Mouse (Mus musculus) heart, embryonic 14.5 days (tissue): ENCODE results near the gene ccdc198. TPM values are rescaled to one million over a fixed set of nuclear protein-coding genes. Genes with fewer than 3 reads are reported as not detected.

Source experiments
- ATAC-seq: fragments of 200-750 bp; cut with Nextera tagmentation; 2 replicates; pipeline ENCODE4 v1.8.0; 2017; ENCODE audit warnings: low read depth, moderate TSS enrichment; ENCODE audit not compliant: insufficient number of reproducible peaks, insufficient read depth, low FRiP score
- H3K27ac ChIP-seq, 2 experiments: fragments of 200-500 bp in 1 of 2; fragments of 300-500 bp in 1 of 2; sonication (generic) in 1 of 2; replicated peaks in 1 of 2; 2 replicates each; pipeline ENCODE4 v1.5.1; 2012 to 2014; ENCODE audit warnings: low read depth in 2 of 2, low read length in 2 of 2, control low read depth in 1 of 2, mild to moderate bottlenecking in 1 of 2, mixed read lengths in 1 of 2; ENCODE audit not compliant: control insufficient read depth in 1 of 2, insufficient read depth in 1 of 2
- H3K27me3 ChIP-seq: fragments of 300-500 bp; sonication (generic); 2 replicates; pipeline ENCODE4 v1.6.1; 2014; ENCODE audit warnings: mild to moderate bottlenecking, low read length, control low read depth; ENCODE audit not compliant: control insufficient read depth, insufficient read depth
- H3K36me3 ChIP-seq: fragments of 300-500 bp; sonication (generic); 2 replicates; pipeline ENCODE4 v1.6.1; 2014; ENCODE audit warnings: mild to moderate bottlenecking, control low read depth, low read length, mixed read lengths; ENCODE audit not compliant: control insufficient read depth, insufficient read depth
- H3K4me1 ChIP-seq, 2 experiments: fragments of 200-500 bp in 1 of 2; fragments of 300-500 bp in 1 of 2; sonication (generic) in 1 of 2; 2 replicates each; pipeline ENCODE4 v1.6.1; 2012 to 2014; ENCODE audit warnings: low read length in 2 of 2, control low read depth in 1 of 2, mixed read lengths in 1 of 2; ENCODE audit not compliant: control insufficient read depth in 2 of 2, insufficient read depth in 2 of 2
- H3K4me2 ChIP-seq: fragments of 300-500 bp; sonication (generic); 2 replicates; pipeline ENCODE4 v1.6.1; 2014; ENCODE audit warnings: mild to moderate bottlenecking, low read length
- H3K4me3 ChIP-seq, 2 experiments: fragments of 200-500 bp in 1 of 2; fragments of 300-500 bp in 1 of 2; sonication (generic) in 1 of 2; 2 replicates each; pipeline ENCODE4 v1.5.1; 2012 to 2014; ENCODE audit warnings: low read length in 2 of 2, mild to moderate bottlenecking in 2 of 2, control low read depth in 1 of 2, low read depth in 1 of 2, moderate library complexity in 1 of 2; ENCODE audit not compliant: control insufficient read depth in 1 of 2, insufficient read depth in 1 of 2
- H3K9ac ChIP-seq: fragments of 300-500 bp; sonication (generic); 2 replicates; pipeline ENCODE4 v1.6.1; 2014; ENCODE audit warnings: mild to moderate bottlenecking, low read length
- H3K9me3 ChIP-seq: fragments of 300-500 bp; sonication (generic); 2 replicates; pipeline ENCODE4 v1.6.1; 2016; ENCODE audit warnings: low read length, control low read depth; ENCODE audit not compliant: control insufficient read depth
- WGBS: fragments of 180-500 bp; shearing (Covaris S2); extraction: QIAGEN DNeasy Blood & Tissue Kit; methylation state at CpG from one replicate; pipeline ENCODE4 v1.1.7; 2014; 5-methylcytosine and 5-hydroxymethylcytosine counted together
- polyA plus RNA-seq: library from polyadenylated mRNA; unstranded; fragments of >200 nt; fragmentation: Nextera tagmentation; extraction: Ambion mirVana; gene quantifications from 2 replicates; pipeline ENCODE4 v1.2.1, GENCODE M21; 2014

ccdc198 gene
- polyA plus RNA-seq, 1 experiment from 2014 or later, result 0.15 TPM

DNA sequence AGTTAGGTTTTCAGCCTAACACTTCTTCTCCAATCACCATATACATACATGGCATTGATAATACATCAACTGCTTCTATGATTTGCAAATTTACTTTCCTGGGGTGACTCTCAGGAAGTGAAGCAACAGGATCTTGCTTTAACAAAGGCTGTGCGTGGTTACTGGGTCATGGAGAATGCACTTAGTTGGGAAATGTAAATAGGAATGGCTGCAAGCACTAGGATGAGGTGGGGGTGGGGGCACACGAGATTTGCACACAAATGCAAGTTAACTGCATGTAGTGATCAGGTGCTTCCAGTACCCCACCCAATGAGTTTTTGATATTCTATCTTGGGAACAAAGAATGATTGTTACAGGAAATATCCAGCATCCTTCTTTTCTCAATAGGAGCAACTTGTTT, 30.1 kb upstream of the ccdc198 start:
- no peak overlapping the region for H3K9ac ChIP-seq
- H3K36me3 ChIP-seq, result no peaks in the 10 kb centered on the region
- no peaks in the 10 kb centered on the region for H3K4me1 ChIP-seq
- ATAC-seq, result no peak
- no peak overlapping the region for H3K4me2 ChIP-seq
- no peak overlapping the region for H3K4me3 ChIP-seq
- H3K9me3 ChIP-seq, result no peaks in the 10 kb centered on the region
- WGBS, result 42% methylated on average over 2 of the region's 2 CpGs
- no peak overlapping the region for H3K27ac ChIP-seq
- no peaks in the 10 kb centered on the region for H3K27me3 ChIP-seq

DNA sequence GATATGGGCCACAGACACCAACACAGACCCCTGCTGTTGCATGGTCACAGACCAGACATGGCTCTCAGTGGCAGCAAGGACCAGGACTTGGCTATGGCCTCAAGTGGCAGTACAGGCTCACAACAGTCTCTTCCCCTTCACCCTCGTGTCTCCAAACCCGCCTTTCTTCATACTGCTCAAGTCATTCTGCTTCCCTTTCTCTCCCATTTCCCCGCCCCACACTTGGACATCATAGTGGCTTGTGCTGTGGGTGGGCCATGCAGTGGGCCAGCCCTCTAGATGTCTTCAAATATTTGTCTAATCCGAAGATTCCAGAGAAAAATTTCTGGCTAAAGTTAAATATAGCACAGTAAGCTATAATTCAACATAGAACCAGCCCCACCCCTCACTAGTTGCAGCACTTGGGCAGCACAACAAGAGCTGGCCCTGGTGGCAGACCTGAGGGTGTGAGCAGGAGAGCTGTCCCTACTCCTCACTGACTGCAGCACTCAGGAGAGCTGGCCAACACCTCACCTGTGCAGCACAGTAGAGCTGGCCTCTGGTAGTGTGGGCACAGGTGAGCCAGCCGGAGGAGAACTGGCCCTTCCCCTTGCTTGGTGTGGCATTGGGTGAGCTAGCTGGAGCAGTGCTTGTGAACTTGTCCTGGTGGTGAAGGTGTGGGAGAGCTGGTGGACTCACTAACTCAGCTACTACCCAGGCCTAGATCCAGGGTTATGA, 20.2 kb upstream of the ccdc198 start:
- Histone ChIP-seq H3K9me3 (no peaks in the 10 kb centered on the region), H3K4me3 (no peak overlapping the region), H3K27ac (no peak overlapping the region), H3K4me2 (no peak overlapping the region), H3K36me3 (no peaks in the 10 kb centered on the region), H3K27me3 (no peaks in the 10 kb centered on the region), H3K4me1 (no peaks in the 10 kb centered on the region), H3K9ac (no peak overlapping the region)
- 73% methylated on average over 5 of the region's 5 CpGs for WGBS
- ATAC-seq, result no peak

DNA sequence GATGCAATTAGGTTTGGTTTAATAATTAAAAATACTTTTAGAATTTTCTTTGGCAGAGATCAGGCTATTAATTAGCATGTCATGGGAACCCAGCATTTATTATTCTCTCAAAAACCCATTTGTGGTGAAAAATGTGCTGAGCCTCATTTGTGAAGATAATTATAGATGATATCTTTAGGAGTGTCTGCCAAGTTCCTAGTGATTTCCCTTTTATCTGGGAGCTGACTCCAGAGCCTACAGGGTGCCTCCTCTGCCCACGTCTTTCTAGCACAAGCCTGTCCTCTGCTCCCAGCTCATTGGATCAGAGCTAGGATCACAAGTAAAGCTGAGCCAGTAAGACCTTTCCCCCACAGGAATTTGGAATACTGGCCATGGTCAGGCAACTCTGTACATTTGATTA, 3.8 kb downstream of the ccdc198 start:
- Histone ChIP-seq H3K27ac (no peak overlapping the region), H3K9me3 (no peaks in the 10 kb centered on the region), H3K4me1 (no peaks in the 10 kb centered on the region), H3K9ac (no peak overlapping the region), H3K27me3 (no peaks in the 10 kb centered on the region), H3K4me3 (no peak overlapping the region), H3K36me3 (no peaks in the 10 kb centered on the region), H3K4me2 (no peak overlapping the region)
- ATAC-seq, result no peak
- WGBS, result 19% methylated on average over 1 of the region's 1 CpGs

DNA sequence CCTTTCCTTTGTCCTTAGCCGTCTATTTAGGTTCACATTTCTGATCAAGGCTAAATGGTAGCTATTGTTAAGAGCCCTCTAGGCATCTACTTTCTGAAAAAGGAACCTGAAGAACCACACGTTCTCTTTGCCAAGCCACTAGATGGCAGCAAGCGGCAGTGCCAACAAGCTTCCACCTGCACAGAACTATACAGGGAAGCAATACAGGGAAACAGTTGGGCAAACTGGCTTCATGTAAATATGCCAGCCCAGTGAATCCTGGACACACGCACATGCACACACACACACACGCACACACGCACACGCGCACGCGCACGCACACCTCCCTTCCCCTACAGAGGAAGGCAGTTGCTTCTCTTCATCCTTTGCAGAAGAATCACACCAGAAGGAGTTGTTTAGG, 7.1 kb downstream of the ccdc198 start:
- Histone ChIP-seq H3K4me1 (no peaks in the 10 kb centered on the region), H3K4me3 (no peak overlapping the region), H3K36me3 (no peaks in the 10 kb centered on the region), H3K27me3 (no peaks in the 10 kb centered on the region), H3K9me3 (no peaks in the 10 kb centered on the region), H3K9ac (no peak overlapping the region), H3K4me2 (no peak overlapping the region), H3K27ac (no peak overlapping the region)
- no peak for ATAC-seq
- WGBS, result 30% methylated on average over 11 of the region's 11 CpGs

DNA sequence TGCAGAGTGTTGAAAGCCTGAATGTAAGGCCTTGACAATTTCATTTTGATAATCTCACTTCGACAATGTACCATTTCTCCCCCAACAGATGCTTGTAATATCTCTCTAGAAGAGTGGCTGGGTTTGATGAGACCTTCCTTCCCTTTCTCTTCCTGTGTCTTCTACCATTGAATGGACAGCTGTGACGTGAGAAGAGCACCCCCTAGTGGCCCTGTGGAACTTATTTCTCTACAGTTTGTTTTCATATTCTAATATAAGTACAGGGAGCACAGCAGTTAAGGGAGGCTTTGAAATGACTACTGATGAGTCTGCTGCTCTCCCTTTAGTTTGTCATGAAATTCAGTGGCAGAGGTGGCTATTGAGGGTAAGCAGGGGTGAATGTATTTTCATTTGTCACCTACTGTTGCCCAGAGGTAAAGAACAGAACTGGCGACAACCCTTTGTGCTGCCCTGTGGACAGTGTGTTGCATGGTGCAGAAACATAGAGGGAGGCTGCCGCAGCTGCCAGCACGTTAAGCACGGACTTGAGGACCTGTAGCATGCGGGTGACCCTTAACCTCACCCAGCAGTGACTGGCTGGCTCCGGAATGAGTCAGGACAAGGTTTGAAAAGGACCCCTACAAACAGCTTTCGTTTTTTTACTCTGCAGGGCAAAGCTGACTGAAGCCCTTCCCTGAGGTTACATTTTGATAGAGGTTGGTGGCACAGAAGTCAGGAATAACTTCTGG, 10.3 kb downstream of the ccdc198 start:
- ATAC-seq, result no peak
- Histone ChIP-seq H3K9ac (no peak overlapping the region), H3K4me2 (no peak overlapping the region), H3K36me3 (no peaks in the 10 kb centered on the region), H3K27ac (no peak overlapping the region), H3K9me3 (no peaks in the 10 kb centered on the region), H3K4me3 (no peak overlapping the region), H3K27me3 (no peaks in the 10 kb centered on the region), H3K4me1 (no peaks in the 10 kb centered on the region)
- WGBS, result 48% methylated on average over 9 of the region's 9 CpGs

DNA sequence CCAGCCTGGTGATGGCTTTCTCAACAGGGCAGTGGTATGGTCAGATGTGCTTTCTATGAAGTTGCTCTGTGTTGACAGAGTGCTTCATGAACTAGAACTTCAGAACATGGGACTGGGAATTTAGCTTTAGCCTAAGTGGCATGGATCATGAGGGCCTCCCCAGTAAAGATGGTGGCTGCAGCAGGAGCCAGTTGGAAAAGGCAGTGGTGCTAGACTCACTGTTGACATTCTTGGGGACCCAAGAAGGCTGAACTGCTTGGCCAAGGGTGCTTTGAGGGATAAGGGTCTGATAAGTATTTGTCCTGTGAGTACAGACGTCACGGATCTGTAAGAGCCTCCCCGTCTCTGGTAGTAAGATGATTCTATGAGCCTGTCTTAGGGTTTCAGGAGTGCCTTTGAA, 13.4 kb downstream of the ccdc198 start:
- no peak overlapping the region for H3K27ac ChIP-seq
- H3K4me1 ChIP-seq, result no peaks in the 10 kb centered on the region
- no peak for ATAC-seq
- WGBS, result 62% methylated on average over 3 of the region's 3 CpGs
- no peak overlapping the region for H3K4me2 ChIP-seq
- H3K27me3 ChIP-seq, result no peaks in the 10 kb centered on the region
- no peaks in the 10 kb centered on the region for H3K9me3 ChIP-seq
- H3K9ac ChIP-seq, result no peak overlapping the region
- no peak overlapping the region for H3K4me3 ChIP-seq
- no peaks in the 10 kb centered on the region for H3K36me3 ChIP-seq

DNA sequence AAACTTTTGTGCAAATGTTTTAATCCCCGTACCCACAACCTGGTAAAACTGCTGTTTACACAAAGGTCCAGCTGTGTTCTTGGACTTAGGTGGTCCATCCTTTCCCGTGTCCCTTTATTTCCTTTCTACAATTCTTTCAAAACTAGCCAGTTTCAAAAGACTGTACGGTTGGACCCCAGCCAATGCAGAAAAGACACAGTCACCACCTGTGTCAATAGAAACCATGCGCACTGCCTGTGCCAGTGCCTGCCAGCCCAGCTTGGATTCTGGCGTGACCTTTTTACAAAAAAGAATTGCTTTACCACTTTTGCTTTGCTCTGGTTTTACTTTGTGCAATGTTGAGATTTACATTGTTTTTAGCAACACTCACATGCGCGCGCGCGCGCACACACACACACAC, 18.3 kb downstream of the ccdc198 start:
- H3K36me3 ChIP-seq, result no peaks in the 10 kb centered on the region

More for the DNA sequence above, 18.3 kb downstream of the ccdc198 start:
- H3K9ac ChIP-seq, result no peak overlapping the region
- H3K27ac ChIP-seq, result no peak overlapping the region
- H3K4me1 ChIP-seq, result no peaks in the 10 kb centered on the region
- H3K4me2 ChIP-seq, result no peak overlapping the region
- ATAC-seq, result no peak
- 88% methylated on average over 11 of the region's 11 CpGs for WGBS
- H3K27me3 ChIP-seq, result no peaks in the 10 kb centered on the region
- H3K4me3 ChIP-seq, result no peak overlapping the region
- H3K9me3 ChIP-seq, result no peaks in the 10 kb centered on the region
